Mouse (Mus musculus) liver, adult 2 months (tissue): ENCODE results near the gene Rab40b. TPM values are rescaled to one million over a fixed set of nuclear protein-coding genes. Genes with fewer than 3 reads are reported as not detected.

Experiments
- DNase-seq: peaks from one replicate; pipeline ENCODE4 v3.0.0-alpha.2; 2011; ENCODE audit warnings: low read depth, low spot score; ENCODE audit errors: extremely low read depth
- H3K27ac ChIP-seq: fragments of 200-500 bp; replicated peaks from 2 replicates; pipeline ENCODE4 v1.5.1; 2012; ENCODE audit warnings: low read depth, mild to moderate bottlenecking, control low read depth, inconsistent platforms, low read length; ENCODE audit not compliant: insufficient read depth
- H3K27me3 ChIP-seq: fragments of 200-500 bp; 2 replicates; pipeline ENCODE4 v1.6.1; 2012; ENCODE audit warnings: mild to moderate bottlenecking, moderate library complexity, low read length, inconsistent platforms; ENCODE audit not compliant: control insufficient read depth, insufficient read depth
- H3K36me3 ChIP-seq: fragments of 200-500 bp; 2 replicates; pipeline ENCODE4 v1.6.1; 2012; ENCODE audit warnings: low read length, inconsistent platforms; ENCODE audit not compliant: control insufficient read depth, insufficient read depth
- H3K4me1 ChIP-seq: fragments of 200-500 bp; 2 replicates; pipeline ENCODE4 v1.6.1; 2011; ENCODE audit warnings: low read length; ENCODE audit not compliant: control insufficient read depth, insufficient read depth
- H3K4me3 ChIP-seq: fragments of 200-500 bp; 2 replicates; pipeline ENCODE4 v1.5.1; 2011; ENCODE audit warnings: low read depth, mild to moderate bottlenecking, control low read depth, low read length, moderate library complexity; ENCODE audit not compliant: insufficient read depth
- H3K79me2 ChIP-seq: fragments of 200-500 bp; 2 replicates; pipeline ENCODE4 v1.6.1; 2012; ENCODE audit warnings: inconsistent platforms, mild to moderate bottlenecking, low read length, moderate library complexity; ENCODE audit not compliant: control insufficient read depth, insufficient read depth
- H3K9ac ChIP-seq: fragments of 200-500 bp; 2 replicates; pipeline ENCODE4 v1.6.1; 2012; ENCODE audit warnings: low read depth, mild to moderate bottlenecking, control low read depth, inconsistent platforms, low read length
- CTCF ChIP-seq: fragments of 200-500 bp; IDR thresholded peaks from 2 replicates; pipeline ENCODE4 v1.5.1; 2011; ENCODE audit warnings: low read depth, low read length, control low read depth
- POLR2A ChIP-seq: fragments of 200-500 bp; IDR thresholded peaks from 2 replicates; pipeline ENCODE4 v1.6.1; 2011; ENCODE audit warnings: low read length, control low read depth; ENCODE audit not compliant: insufficient read depth; ENCODE audit errors: extremely low read depth
- WGBS: fragments of 180-500 bp; shearing (Covaris S2); methylation state at CpG from one replicate; pipeline ENCODE4 v1.1.7; 2018; 5-methylcytosine and 5-hydroxymethylcytosine counted together
- polyA plus RNA-seq: library from polyadenylated mRNA; depleted of rRNA; stranded (reverse); fragments of >200 nt; gene quantifications from 2 replicates; pipeline ENCODE4 v1.2.3, GENCODE M21; 2012
- total RNA-seq: library from RNA; depleted of rRNA; stranded (reverse); fragments of >200 nt; gene quantifications from 2 replicates; pipeline ENCODE4 v1.2.3, GENCODE M21; 2014

Gene Rab40b
- total and polyA plus RNA-seq, 2 experiments = 0.57 to 0.74 TPM

DNA sequence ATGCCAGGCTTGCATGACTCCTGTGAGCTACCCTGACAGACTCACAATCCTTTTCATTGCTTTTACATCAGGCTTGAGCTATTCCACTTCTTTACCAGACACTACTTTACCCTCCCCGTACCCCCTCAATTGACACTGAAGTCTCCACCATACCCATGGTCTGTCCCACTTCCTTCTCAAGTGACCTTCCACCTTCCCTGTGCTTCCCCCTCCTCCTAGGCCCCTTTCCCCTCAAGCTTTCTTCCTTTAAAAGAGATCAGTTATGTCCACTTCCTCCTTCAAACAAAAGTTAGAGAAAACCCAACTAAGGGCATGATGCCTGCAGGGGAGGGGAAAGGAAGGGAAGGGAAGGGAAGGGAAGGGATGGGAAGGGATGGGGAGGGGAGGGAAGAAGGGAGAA is 47.8 kb downstream of the Rab40b start:
- Histone ChIP-seq H3K9ac (no peak overlapping the region), H3K27ac (peak overlapping the region; percentile 35; the same call in 1 of the 2 replicates), H3K4me3 (no peak overlapping the region), H3K79me2 (peaks cover 33% of the 10 kb centered on the region), H3K36me3 (peaks cover 52% of the 10 kb centered on the region), H3K4me1 (peaks cover 22% of the 10 kb centered on the region), H3K27me3 (no peaks in the 10 kb centered on the region)
- DNase-seq = no peak
- TF ChIP-seq POLR2A = no peak
- TF ChIP-seq CTCF = no peak
- WGBS = 83% methylated on average over 1 of the region's 1 CpGs

GRCm38 (mm10) chr11:121339647-121340046 is 48.4 kb downstream of the Rab40b start:
- peaks cover 26% of the 10 kb centered on the region for H3K79me2 ChIP-seq
- peaks cover 22% of the 10 kb centered on the region for H3K4me1 ChIP-seq
- no peak overlapping the region for H3K9ac ChIP-seq
- TF ChIP-seq CTCF = no peak
- no peak for TF ChIP-seq POLR2A
- DNase-seq = no peak
- no peak overlapping the region for H3K4me3 ChIP-seq
- H3K27ac ChIP-seq = no peak overlapping the region; the same call in 1 of the 2 replicates
- no peaks in the 10 kb centered on the region for H3K27me3 ChIP-seq
- peaks cover 57% of the 10 kb centered on the region for H3K36me3 ChIP-seq
- 50% methylated on average over 1 of the region's 1 CpGs for WGBS

DNA sequence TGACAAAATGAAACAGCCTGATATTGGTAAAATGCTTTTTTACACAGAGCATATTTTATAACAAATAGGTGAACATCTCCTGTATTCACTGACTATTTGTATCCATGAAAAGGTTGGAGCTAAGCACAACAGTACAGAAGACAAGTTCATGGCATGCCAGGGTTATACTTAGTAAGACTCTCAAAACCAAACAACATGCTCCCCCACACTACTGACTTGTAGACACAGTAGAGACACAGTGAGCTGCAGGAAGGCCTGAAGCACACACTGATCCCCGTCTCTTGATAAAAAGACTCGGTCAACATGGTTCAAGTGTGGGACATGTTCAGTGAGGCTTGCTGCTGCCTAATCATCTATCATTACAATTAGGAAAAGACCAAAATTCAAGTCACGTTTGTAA is 56.4 kb downstream of the Rab40b start:
- Histone ChIP-seq H3K4me1 (peaks cover 22% of the 10 kb centered on the region), H3K79me2 (peaks cover 2% of the 10 kb centered on the region; the same call in 1 of the 2 replicates), H3K27ac (peak overlapping the region; percentile 82), H3K27me3 (no peaks in the 10 kb centered on the region), H3K4me3 (no peak overlapping the region), H3K9ac (no peak overlapping the region), H3K36me3 (peaks cover 52% of the 10 kb centered on the region)
- no peak for DNase-seq
- 44% methylated on average over 3 of the region's 3 CpGs for WGBS
- no peak for TF ChIP-seq CTCF
- no peak for TF ChIP-seq POLR2A

- no peak for TF ChIP-seq POLR2A
- no peak for DNase-seq
- peaks cover 25% of the 10 kb centered on the region for H3K36me3 ChIP-seq
- no peak overlapping the region for H3K9ac ChIP-seq
- H3K79me2 ChIP-seq = peaks cover 2% of the 10 kb centered on the region; the same call in 1 of the 2 replicates
- no peaks in the 10 kb centered on the region for H3K27me3 ChIP-seq
- peak overlapping the region; percentile 77 for H3K27ac ChIP-seq
- peaks cover 31% of the 10 kb centered on the region for H3K4me1 ChIP-seq
- no peak overlapping the region for H3K4me3 ChIP-seq
Measured at GRCm38 (mm10) chr11:121328619-121329018, 59.4 kb downstream of the Rab40b start.

GRCm38 (mm10) chr11:121328206-121328605 is 59.8 kb downstream of the Rab40b start:
- H3K4me1 ChIP-seq = peaks cover 31% of the 10 kb centered on the region
- TF ChIP-seq POLR2A = no peak
- no peak overlapping the region for H3K4me3 ChIP-seq
- 25% methylated on average over 9 of the region's 9 CpGs for WGBS
- no peaks in the 10 kb centered on the region for H3K27me3 ChIP-seq
- peak; percentile 96 for DNase-seq
- peaks cover 22% of the 10 kb centered on the region for H3K36me3 ChIP-seq
- H3K27ac ChIP-seq = peak overlapping the region; percentile 97
- peak overlapping the region; percentile 41 for H3K9ac ChIP-seq
- peaks cover 2% of the 10 kb centered on the region; the same call in 1 of the 2 replicates for H3K79me2 ChIP-seq

- TF ChIP-seq POLR2A (no peak), CTCF (no peak)
- H3K9ac ChIP-seq = peak overlapping the region; percentile 59
- H3K79me2 ChIP-seq = no peaks in the 10 kb centered on the region
- H3K27ac ChIP-seq = peak overlapping the region; percentile 99
- H3K27me3 ChIP-seq = no peaks in the 10 kb centered on the region
- 42% methylated on average over 5 of the region's 5 CpGs for WGBS
- H3K36me3 ChIP-seq = peaks cover 17% of the 10 kb centered on the region
- H3K4me1 ChIP-seq = peaks cover 27% of the 10 kb centered on the region
- peak; percentile 94 for DNase-seq
- no peak overlapping the region for H3K4me3 ChIP-seq
Measured at GRCm38 (mm10) chr11:121326681-121327080, 61.4 kb downstream of the Rab40b start.
